Mouse (Mus musculus) layer of hippocampus, postnatal 14 days (tissue): ENCODE measurements at regions not wholly inside any gene's neighbourhood (a gene's known extent, or its start where the extent isn't known, plus 50 kb on each side); places are given as distances from the start of the nearest gene placed in this dataset.

Experiments
- DNase-seq, 2 experiments: peaks; one replicate each; pipeline ENCODE4 v3.0.0; 2021 to 2022; ENCODE audit warnings: low spot score in 2 of 2, mixed read lengths in 1 of 2

DNA sequence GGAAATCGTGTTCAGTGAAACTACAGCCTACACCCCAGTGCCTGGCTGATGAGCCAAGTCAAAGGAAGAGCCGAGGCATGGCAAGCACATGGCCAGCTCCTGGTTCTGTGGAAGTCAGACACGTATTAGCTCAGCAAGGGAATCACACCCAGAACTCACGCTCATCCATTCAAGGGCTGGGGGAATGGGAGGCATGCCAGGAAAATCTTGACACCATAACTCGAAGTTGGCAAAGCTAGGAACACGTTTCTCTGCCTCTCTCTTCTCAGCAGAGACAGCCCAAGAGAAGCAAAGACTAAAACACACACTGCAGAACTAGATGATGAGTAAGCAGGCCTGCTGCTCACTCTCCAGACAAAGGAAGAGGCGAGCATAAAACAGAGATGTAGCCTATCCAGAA is 53.5 kb upstream of the Ypel5 start:
- DNase-seq = peak; percentile 21 to 46

DNA sequence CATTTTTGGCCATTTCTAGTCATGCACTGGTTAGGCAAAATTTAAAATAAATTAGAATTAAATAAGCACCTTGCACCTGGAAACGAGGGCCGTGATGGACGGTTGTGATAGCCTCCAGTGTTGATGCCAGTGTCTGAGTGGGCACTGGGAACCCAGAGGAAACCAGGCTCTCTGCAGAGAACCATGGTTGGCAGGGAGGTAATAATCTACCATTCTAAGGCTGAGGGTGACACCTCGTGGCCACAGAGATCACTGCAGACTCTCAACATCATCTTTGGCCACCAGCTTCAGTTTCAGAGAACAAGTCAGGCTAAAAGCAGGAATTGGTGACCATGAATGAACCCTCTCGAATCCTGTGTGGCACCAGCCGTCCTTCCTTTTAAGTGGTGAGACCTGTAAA is 54.5 kb upstream of the Ypel5 start:
- DNase-seq = peak; percentile 76 to 85

DNA sequence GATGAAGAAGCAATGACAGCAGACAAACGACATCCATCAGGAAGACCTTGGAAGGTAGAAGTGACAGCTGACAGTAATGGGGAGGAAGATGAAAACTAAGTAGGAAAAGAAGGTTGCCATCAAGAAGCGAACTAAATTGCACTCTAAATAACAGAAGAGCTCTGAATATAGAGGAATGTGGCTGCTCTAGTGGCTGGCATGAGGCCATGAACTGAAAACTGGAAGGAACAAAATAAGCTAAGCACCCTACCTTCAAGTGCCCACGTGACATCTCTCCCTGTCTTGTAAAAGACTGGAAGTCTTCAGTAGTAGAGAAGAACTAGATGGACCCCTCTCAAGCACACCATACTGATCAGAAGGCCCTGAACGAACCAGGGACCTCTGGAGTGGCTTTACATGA is 68.0 kb upstream of the Ypel5 start:
- no peak for DNase-seq

DNA sequence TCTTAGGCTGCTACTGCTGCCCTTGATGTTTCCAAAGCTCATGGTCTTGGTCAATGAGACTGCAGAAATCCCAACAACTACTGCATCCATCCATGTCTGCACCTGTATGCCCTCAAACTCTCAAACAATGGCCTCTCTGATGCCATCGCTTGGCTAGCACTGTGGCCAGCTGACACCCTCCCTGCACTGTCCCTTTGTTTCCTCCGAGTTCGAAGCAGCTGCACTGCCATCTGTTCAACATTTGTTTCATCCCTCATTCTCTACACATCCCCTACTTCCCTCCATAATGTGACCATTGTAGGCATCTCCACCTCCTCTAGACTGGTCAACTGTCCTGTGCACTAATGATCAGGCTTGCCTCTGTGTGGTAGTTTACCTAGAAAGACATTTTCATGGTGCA is 75.3 kb upstream of the Ypel5 start:
- DNase-seq = no peak

DNA sequence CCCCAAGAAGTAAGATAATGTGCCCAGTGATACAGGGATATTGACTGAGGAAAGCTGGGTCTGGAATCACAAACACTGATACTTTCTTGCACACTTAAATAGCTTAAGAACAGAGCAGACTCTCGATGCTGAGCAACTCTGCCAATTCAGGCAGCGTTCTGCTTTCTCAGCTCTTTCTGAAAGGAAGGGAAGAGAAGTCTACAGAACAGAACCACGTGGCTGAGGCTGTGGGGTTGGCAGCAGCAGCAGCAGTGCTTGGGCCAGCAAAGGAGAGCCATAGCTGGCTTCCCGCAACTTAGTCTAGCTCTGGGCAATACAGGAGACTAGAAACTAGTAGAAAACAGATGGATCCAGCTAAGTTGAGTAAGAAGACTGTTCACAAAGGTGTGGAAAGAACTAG is 89.8 kb upstream of the Ypel5 start:
- peak in 1 of 2 experiments; percentile 26 for DNase-seq

DNA sequence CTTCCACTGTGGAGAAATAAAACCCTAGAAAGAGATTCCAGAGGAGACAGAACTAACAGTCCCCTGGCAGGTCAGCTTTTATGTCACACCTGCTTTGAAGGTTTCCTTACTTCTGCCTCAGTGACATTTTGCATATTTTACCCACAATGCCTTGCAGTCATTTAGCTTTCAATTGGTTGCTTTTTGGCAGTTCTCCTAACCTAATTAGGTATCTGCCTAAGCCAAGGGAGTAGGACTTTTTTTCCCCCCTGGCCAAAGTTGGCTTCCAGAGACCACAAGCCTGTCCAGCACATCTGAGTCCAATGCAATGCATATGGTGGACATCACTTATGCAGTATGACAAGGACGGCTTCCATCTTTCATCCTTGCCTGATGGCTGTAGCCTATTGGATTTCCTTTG is 103.2 kb upstream of the Ypel5 start:
- DNase-seq = peak in 1 of 2 experiments; percentile 31

DNA sequence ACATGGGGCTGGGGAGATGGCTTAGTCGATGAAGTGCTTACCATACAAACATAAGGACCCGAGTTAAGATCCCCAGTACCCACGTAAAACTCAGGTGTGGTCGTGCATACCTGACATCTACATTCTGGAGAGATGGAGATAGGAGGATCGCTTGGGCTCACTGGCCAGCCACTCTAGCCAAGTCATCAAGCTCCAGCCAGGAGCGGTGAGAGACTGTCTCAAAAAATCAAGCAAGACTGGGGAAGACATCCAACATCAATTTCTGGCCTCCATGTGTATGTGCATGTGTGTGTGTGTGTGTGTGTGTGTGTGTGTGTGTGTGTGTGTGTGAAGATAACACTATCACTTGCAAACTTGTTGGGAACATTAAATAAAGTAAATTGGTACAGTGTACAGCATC is 104.6 kb upstream of the Ypel5 start:
- DNase-seq = no peak

DNA sequence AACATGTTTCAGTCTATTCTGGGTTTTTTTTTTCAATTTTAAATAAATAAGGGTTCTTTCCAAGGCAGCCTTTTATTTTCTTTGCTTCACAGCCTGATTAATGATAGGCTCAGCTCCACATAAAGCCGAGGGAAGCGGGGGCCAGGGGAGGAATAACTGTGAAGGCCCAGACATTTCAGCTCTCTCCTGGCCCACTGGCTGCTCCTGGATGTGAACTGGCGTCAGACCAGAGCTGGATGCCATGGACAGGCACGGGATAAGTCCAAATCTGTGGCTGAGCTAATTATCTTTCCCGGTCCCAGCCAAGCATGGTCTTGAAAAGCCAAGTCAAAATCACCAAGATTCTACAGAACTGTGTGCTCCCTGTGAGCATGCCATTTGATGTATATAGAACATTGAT is 105.1 kb upstream of the Ypel5 start:
- peak; percentile 5 to 57 for DNase-seq

DNA sequence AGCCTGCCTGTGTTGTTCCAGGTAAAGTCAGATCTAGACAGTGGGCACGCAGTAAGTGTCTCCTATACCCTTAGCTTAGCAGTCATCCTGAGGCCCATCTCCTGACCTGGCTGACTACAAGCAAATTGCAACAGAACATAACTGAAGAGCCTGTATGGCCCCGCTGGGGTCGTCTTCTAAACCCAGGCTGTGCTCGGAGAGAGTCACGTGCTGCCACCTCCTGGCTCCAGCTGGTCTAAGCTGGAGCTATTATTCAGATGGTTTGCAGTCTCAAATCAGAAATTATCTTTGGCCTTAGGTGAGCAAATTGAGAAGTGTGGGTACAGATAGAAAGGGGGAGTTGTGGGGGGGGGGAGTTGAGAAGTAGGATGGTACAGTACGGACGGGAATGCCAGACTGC is 115.5 kb upstream of the Ypel5 start:
- DNase-seq = no peak

DNA sequence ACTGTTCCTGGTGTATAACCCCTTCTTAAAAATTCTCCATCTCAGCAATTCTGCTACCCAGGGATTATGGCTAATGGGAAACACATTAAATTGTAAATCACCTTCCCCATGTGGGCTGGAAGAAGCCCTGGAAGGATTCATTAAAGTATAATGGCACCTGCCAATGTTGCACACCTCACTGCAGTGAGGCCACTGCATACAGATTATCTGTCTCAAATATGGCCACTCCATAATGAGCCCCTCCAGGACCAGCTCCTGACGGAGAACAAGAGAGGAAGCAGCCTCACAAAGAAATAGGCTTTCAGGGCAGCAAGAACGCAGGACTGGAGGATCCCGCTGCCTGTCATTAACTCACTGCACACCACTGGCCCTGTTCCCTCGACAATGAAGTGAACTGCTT is 115.2 kb upstream of the Alk start:
- no peak for DNase-seq

DNA sequence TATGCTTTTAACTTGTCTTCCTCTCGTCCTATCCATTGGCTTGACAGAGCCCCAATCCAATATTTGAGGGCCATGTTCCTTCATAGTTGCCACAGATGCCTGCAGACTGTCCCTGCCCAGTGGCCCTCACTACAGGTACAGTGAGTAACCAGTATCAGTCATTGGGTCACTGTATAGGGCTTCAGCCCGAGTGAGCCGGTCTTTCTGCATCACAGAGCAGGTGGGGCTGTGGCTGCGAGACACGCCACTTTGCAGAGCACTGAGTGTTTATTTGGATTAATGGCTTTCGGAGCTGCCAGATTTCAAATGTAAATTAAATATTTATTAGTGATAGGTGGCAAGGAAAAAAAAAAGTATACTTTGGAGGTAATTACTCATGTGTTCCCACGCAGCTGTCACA is 87.2 kb upstream of the Alk start:
- no peak for DNase-seq

DNA sequence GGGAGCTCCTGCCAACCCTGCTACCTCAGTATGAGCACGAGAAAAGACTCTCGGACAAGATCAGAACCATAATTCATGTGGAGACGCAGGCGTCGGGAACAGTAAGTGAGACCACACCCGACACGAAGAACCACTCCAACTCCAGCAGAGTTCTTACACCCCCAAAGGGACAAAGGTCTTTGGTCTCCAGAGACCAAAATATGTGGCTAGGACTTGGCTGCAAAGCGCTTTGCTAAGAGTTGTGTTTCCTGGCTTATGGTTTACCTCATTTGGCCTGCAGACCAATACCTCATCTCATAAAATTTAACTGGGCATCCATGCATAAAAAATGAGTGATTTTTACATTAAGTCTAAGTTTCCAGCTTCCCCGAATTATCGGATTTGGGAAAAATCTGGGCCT is 85.2 kb upstream of the Alk start:
- DNase-seq = no peak

DNA sequence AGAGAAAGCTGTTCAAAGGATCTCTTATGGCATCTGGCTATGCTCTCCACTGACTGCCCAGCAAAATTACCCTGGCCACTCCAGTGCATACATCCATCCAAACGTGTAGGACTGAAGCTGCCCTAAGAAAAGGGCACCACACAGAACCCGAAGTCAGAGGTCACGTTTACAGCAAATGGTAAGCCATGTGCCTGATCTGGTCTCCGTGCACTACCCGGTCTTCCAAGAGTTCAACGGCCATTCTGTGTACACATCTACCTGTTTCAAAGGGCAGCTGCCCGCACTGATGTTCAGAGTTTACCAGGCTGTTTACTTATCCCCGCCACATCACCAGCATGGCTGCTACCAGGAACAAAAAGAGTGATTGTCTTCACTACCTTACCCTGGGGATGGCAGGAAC is 84.4 kb upstream of the Alk start:
- no peak for DNase-seq

DNA sequence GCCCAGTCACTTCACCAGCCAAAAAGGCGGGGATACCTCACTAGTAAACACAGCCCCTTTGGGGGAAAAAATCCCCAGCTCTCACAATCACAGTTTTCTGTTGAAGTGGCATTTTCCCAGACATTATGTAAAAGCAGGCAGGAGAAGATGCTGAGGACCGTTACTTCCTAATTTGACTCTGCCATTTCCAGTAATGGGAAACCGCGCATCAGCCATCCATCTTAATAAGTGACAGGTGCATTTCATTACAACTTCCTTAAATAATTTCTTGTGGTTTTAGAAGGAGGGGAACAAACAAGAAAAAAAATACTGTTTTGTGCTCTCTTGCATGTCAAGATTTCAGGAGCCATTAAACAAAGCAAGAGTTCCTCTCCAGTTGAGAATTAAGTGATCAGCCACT is 70.2 kb upstream of the Alk start:
- DNase-seq = no peak

DNA sequence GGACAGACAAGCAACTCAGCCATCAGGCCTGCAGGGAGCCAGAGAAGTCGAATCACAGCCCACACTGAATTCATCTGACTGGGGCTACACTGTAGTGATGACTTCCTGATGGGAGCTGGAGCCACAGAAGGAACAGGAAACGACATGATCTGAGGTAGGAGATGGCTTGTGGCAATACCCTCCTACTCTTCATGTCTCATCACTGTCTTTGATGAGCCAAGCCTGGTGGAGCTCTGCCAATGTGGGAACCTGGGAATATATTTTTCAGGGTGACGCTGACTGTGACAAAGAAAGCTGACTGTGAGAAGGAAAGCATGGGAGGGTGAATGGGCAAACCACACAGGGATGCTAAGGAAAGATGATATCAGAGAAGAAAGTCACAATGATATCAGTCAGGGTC is 67.6 kb upstream of the Alk start:
- no peak for DNase-seq

DNA sequence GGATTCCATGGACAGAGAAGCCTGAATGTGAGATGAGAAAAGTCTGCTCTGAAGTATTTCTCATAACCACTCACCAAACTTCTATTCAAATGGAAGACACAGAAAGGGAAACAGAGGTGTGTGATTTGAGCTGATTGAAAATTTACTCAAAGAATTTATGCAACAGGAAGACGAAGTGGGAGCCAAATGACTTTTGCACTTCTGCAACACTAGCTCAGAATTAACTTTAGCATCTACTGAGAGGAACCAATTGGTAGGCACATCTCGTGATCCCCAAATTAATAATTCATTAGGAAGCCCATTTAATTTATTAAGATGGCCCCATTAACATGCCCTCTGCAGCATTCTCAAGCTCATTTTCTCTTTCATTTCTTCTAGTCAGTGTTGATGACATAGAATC is 62.5 kb upstream of the Alk start:
- DNase-seq = no peak

DNA sequence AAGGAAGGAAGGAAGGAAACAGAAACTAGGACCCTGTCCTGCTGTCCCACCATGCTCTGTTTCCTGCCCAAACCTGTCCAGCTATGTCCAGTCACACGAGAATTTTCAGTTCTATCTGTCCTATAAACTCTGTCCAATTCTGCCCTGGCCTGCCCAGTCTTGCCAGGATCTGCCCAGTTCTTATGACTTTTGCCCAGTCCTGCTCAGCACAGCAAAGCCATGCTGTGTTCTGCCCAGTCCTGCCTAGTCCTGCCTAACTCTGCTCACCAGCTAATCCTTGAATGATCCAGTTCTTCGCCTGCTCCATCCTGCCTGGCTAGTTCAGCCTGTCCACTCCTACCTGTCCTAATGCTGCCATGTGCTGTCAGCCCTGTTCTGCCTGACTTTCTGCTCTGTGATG is 57.3 kb upstream of the Alk start:
- DNase-seq = no peak

DNA sequence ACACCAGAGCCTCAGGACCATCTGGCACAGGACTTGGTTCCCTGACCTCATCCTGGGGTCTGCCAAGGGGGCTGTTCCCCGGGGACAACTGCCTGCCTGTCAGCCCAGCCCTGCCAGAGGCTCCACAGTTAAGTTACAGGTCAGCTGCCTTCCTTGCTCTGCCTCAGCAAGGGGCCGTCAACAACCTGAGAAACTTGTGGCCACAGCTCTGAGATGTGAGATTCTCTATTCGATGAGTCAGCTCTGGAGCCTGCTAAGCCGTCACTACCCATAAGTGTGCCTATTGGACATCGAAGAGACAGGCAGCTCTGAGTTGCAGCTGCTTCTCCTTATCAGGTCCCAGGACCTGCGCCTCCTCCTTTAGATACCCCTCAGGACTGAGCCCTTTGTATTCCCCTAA is 54.3 kb upstream of the Alk start:
- DNase-seq = no peak

DNA sequence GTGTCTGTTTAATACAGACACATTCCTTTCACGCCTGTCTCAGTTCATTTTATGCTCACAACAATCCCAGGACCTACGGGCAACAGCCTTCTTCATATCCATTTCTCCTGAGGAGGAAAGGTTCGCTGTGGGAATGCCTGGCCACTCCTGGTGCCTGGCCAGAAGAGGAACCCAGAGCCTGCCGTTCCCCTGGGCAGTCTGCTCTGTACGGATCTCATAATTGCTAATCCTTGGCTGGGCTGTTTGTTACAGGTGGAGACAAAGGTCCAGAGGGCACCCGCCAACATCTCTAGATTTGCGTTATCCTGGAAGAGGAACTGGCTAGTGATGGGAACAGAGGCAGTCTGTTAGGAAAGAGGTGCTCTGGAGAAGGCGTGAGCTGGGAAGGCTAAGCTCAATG is 53.4 kb upstream of the Alk start:
- DNase-seq = no peak
